Mouse (Mus musculus) MEL (cell line): Measurements from ENCODE around the gene Sobp.

ENCODE experiments used
- CTCF ChIP-seq, 3 experiments: IDR thresholded peaks in 2 of 3; conservative IDR thresholded peaks in 1 of 3; 2 replicates each; pipeline ENCODE4 v1.5.1; 2011 to 2012; ENCODE audit warnings: low read length in 3 of 3, low read depth in 2 of 3, mild to moderate bottlenecking in 2 of 3, improper control_type of control experiment in 1 of 3, inconsistent platforms in 1 of 3, mixed read lengths in 1 of 3, moderate library complexity in 1 of 3; ENCODE audit not compliant: control insufficient read depth in 1 of 3, insufficient read depth in 1 of 3, poor library complexity in 1 of 3, severe bottlenecking in 1 of 3
- E2F4 ChIP-seq: IDR thresholded peaks from 2 replicates; pipeline ENCODE4 v1.6.1; 2011; ENCODE audit warnings: low read depth, low read length, improper control_type of control experiment, borderline replicate concordance
- EP300 ChIP-seq, 2 experiments: IDR thresholded peaks; 2 replicates each; pipeline ENCODE4 v1.6.1; 2011; ENCODE audit warnings: improper control_type of control experiment in 2 of 2, low read length in 2 of 2, low read depth in 1 of 2, mild to moderate bottlenecking in 1 of 2
- HCFC1 ChIP-seq: IDR thresholded peaks from 2 replicates; pipeline ENCODE4 v1.6.1; 2012; ENCODE audit warnings: low read depth, mild to moderate bottlenecking, inconsistent platforms, low read length, improper control_type of control experiment, moderate library complexity
- JUND ChIP-seq: IDR thresholded peaks from 2 replicates; pipeline ENCODE4 v1.6.1; 2011; ENCODE audit warnings: low read depth, mild to moderate bottlenecking, improper control_type of control experiment, low read length
- MAFK ChIP-seq: IDR thresholded peaks from 2 replicates; pipeline ENCODE4 v1.6.1; 2011; ENCODE audit warnings: low read depth, mild to moderate bottlenecking, low read length, improper control_type of control experiment, borderline replicate concordance
- RAD21 ChIP-seq: IDR thresholded peaks from 2 replicates; pipeline ENCODE4 v1.6.1; 2011; ENCODE audit warnings: mild to moderate bottlenecking, low read depth, low read length, improper control_type of control experiment
- RCOR1 ChIP-seq: IDR thresholded peaks from 2 replicates; pipeline ENCODE4 v1.6.1; 2012; ENCODE audit warnings: low read depth, mild to moderate bottlenecking, inconsistent platforms, low read length, improper control_type of control experiment
- SMC3 ChIP-seq: IDR thresholded peaks from 2 replicates; pipeline ENCODE4 v1.6.1; 2011; ENCODE audit warnings: low read depth, low read length, improper control_type of control experiment
- USF2 ChIP-seq, 2 experiments: IDR thresholded peaks; 2 replicates each; pipeline ENCODE4 v1.6.1; 2011 to 2012; ENCODE audit warnings: improper control_type of control experiment in 2 of 2, low read length in 2 of 2, borderline replicate concordance in 1 of 2, inconsistent platforms in 1 of 2, low read depth in 1 of 2, mild to moderate bottlenecking in 1 of 2; ENCODE audit not compliant: insufficient read depth in 1 of 2
- ZC3H11A ChIP-seq: IDR thresholded peaks from 2 replicates; pipeline ENCODE4 v1.6.1; 2012; ENCODE audit warnings: low read depth, mild to moderate bottlenecking, inconsistent platforms, low read length, improper control_type of control experiment
- ZNF384 ChIP-seq: IDR thresholded peaks from 2 replicates; pipeline ENCODE4 v1.6.1; 2012; ENCODE audit warnings: low read depth, mild to moderate bottlenecking, inconsistent platforms, low read length, improper control_type of control experiment

DNA sequence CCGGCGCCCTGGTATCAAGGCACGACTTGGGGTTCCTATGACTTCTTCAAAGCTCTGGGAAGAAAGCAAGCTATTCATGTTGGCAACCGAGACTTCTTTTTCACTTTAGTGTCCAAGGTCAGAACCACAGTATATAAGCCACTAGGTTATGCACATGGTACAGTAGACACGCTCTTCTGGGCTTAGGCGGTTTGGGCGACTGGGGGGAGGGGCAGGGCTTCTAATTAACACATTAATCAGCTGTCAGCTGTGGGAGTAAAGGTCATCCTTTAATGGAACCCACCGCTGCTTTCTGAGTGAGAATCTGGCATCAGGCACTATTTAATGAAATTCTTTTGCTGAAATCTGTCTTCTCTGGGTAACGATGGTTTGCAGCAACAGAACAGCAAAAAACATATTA lies 147.3 kb downstream of the Sobp start:
- no peak for TF ChIP-seq ZC3H11A
- no peak for TF ChIP-seq SMC3
- no peak for TF ChIP-seq JUND
- no peak for TF ChIP-seq CTCF (IDR thresholded peaks at IDR 0.05 in 2 of 3, conservative IDR thresholded peaks at IDR 0.05 in 1 of 3; ENCODE audit: control insufficient read depth in 1 of 3, insufficient read depth in 1 of 3, low read depth in 2 of 3, low read length in 3 of 3, poor library complexity in 1 of 3, severe bottlenecking in 1 of 3)
- no peak for TF ChIP-seq USF2 (IDR thresholded peaks at IDR 0.05; ENCODE audit: borderline replicate concordance in 1 of 2, insufficient read depth in 1 of 2, low read depth in 1 of 2, low read length in 2 of 2)
- TF ChIP-seq RCOR1: no peak
- no peak for TF ChIP-seq RAD21
- TF ChIP-seq ZNF384: no peak
- no peak for TF ChIP-seq MAFK
- no peak for TF ChIP-seq E2F4
- no peak for TF ChIP-seq HCFC1
- TF ChIP-seq EP300 (IDR thresholded peaks at IDR 0.05; ENCODE audit: low read depth in 1 of 2, low read length in 2 of 2): no peak
